Mouse (Mus musculus) gastrocnemius, adult 2 months (tissue): ENCODE results near the gene Cdh6. TPM values are rescaled to one million over a fixed set of nuclear protein-coding genes. Genes with fewer than 3 reads are reported as not detected.

Experiments used
- DNase-seq: peaks from one replicate; pipeline ENCODE4 v3.0.0; 2022
- H3K27ac ChIP-seq: fragments of 200-600 bp; 2 replicates; pipeline ENCODE4 v1.8.1; 2022; ENCODE audit warnings: mild to moderate bottlenecking
- H3K4me3 ChIP-seq: fragments of 200-600 bp; 2 replicates; pipeline ENCODE4 v1.8.1; 2022; ENCODE audit warnings: mild to moderate bottlenecking, moderate library complexity
- CTCF ChIP-seq: fragments of 200-600 bp; IDR thresholded peaks from 2 replicates; pipeline ENCODE4 v1.8.1; 2022; ENCODE audit warnings: antibody characterized with exemption, mild to moderate bottlenecking, moderate library complexity
- intact Hi-C: fragments of 180-260 bp; cut with DNase I; formaldehyde crosslinking; loops from one replicate; pipeline ENCODE4 v1.15.1; 2025
- total RNA-seq, 2 experiments: library from RNA; stranded (reverse); gene quantifications; 2 replicates each; pipeline ENCODE4 v1.2.3; 2021

Cdh6 gene
- total RNA-seq, 2 experiments from 2014 or later, result 0.15 to 0.31 TPM

DNA sequence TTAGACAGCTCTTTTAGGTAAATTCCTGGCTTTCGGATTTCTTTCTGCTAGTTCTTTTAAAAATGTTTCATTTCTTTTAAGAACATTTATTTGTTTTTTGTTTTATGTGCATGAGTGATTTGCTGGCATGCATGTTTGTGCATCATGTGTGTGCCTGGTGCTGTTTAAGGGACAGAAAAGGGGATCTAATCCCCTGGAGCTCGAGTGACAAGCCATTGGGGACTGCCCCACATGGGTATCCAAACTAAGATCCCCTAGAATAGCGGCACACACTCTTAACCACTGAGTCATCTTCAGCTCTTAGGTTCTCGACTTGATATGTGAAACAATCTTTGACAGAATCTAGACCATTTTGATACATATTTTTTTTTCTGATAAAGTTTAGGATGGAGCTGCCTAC is 99.4 kb downstream of the Cdh6 start:
- DNase-seq, result no peak
- no peak overlapping the region for H3K4me3 ChIP-seq
- intact Hi-C loops, result no loop called here
- H3K27ac ChIP-seq, result no peak overlapping the region
- TF ChIP-seq CTCF, result no peak

DNA sequence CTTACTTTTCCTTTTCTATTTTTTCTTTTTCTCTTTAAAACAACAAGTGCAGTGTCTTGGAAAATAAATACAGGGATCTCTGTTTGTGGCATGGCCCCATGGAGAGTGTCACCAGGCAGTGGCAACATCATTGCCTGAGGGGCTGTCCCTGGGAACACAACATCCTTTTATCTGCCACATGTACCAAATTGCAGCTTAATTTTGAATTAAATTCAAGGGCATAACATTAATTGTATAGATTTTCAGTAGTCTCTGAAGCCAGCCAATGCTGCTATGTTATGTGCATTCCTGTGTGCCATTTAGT is 105.3 kb downstream of the Cdh6 start:
- no peak for DNase-seq
- no peak for TF ChIP-seq CTCF
- intact Hi-C loops, result no loop called here
- Histone ChIP-seq H3K4me3 (no peak overlapping the region; the same call in 1 of the 2 replicates), H3K27ac (no peak overlapping the region)

DNA sequence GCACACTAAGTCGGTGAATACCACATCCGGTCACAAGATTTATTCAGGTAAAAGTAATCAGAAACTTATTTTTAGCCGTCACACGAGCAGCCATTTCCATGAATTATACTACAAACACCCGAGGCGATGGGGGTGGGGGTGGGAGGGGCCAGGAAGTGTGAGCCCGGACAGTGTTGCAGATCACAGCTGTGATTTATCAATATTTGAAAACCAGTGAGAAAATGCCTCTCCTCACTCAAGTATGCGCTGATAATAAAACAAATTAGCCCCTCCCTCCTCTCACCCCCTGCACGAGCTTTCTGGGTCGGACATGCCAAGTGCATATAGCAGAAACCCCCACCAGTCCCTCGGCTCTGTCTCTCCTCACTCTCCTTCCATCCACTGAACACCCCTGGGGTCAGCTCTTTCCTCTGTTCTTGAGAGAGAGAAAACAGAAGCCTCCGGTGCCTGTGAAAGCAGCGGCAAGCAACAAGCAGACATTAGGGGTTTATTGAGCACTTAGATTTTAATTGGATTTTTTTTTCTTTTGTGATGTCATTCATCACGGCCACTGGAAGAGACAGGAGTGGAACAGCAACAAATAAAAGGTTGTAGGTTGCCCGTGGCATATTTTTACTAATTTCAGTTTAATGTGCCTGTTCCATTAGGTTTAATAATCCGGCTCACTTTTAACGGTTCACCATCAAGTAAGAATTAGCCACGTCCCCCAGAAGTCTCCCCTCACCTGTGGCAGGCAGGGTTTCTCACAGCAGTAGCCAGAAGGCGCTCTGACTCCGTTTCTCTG is 105.9 kb downstream of the Cdh6 start:
- no peak for DNase-seq
- Histone ChIP-seq H3K4me3 (peak overlapping the region; percentile 63), H3K27ac (no peak overlapping the region)
- TF ChIP-seq CTCF, result no peak
- intact Hi-C loops, result no loop called here

DNA sequence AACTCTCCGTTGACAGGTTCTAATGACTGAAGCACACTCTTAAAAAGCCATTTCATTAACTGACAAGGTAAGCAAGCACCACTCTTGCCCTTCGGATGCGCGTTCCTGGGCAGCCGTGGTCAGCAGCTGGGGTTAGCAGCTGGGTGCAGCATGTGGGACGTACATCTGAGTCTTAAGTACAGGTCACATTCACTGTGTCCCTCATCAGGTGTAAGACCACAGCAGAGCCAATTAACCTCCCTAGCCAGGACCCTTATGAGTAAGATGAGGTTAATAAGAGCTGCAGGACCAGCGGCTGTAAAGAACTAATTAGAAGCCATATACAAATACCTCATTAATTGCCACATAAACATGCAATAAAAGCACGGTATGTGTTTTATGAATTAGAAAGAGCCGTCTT is 106.7 kb downstream of the Cdh6 start:
- Histone ChIP-seq H3K4me3 (peak overlapping the region; percentile 63), H3K27ac (no peak overlapping the region)
- DNase-seq, result no peak
- TF ChIP-seq CTCF, result no peak
- intact Hi-C loops, result no loop called here

DNA sequence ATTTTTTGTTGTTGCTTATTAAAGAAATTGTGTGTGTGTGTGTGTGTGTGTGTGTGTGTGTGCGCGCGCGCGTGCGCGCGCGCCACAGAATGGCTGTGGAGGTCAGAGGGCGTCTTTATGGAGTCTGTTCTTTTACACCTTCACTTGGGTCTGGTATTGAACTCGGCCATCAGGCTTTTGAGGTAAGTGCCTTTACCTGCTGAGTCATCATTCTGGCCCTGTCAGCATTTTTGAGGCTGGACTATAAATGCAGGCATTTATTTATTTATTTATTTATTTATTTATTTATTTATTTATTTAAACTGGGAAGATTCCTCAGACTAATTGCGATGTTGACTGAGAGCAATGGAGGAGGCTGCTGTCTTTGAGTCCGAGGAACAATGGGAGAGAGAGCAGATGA is 109.8 kb downstream of the Cdh6 start:
- H3K4me3 ChIP-seq, result no peak overlapping the region
- no peak for DNase-seq
- H3K27ac ChIP-seq, result no peak overlapping the region
- TF ChIP-seq CTCF, result no peak
- intact Hi-C loops, result no loop called here

DNA sequence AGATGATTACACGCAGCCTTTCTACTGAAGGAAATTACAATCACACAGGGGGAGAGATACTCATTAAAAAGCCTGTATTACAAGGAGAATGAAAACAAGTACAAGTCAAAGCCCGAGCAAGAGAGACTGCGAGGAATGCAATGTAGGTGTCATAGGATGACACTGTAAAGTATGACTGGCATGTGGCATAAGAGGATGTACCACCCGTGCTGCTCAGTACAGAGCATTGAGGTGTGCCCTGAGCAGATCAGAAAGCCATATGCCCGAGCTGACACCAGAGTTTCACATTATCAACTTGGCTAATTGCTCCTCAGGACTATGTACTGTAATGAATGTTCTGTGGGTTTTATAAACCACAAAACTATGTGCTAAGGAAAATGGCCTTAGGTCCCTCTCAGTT is 115.7 kb downstream of the Cdh6 start:
- TF ChIP-seq CTCF, result no peak
- H3K27ac ChIP-seq, result no peak overlapping the region
- no peak overlapping the region for H3K4me3 ChIP-seq
- DNase-seq, result no peak
- intact Hi-C loops, result no loop called here

DNA sequence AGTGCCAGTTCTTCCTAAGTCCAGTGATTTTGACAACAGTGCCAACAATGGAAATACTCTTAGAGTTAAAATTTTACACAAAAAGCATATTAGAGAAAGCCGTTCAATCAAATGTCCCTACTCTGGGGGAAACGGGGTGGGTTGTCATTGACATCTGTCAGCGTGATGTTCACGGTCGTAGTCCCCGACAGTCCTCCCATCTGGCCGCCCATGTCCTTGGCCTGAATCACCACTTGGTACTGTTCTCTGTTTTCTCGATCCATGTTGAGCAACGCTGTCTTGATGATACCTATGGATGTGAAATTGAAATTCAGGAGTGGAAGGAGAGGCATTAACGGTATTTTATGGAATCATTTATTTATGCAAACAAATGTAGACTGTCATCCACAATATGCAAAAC is 116.2 kb downstream of the Cdh6 start:
- Histone ChIP-seq H3K4me3 (no peak overlapping the region), H3K27ac (no peak overlapping the region)
- DNase-seq, result no peak
- intact Hi-C loops, result no loop called here
- TF ChIP-seq CTCF, result no peak

DNA sequence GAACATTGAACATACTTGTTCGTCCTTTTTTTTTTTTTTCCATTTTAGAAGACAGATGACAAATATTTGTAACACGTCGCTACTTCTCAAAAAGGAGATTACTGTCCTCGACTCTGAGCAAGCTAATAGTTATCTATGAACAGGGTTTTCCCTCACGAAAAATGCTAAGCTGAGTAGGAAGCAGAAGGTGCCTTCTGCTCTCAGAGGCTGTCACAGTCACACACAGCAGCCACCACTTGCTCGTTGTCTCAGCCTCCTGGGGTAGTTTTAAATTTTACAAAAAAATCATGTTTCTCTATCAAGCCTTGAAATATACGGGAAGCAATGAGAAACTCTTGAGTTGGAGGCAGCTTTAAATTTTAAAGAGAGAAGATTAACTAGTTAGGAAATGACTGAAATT is 125.6 kb downstream of the Cdh6 start:
- Histone ChIP-seq H3K4me3 (no peak overlapping the region), H3K27ac (no peak overlapping the region)
- TF ChIP-seq CTCF, result no peak
- no peak for DNase-seq
- intact Hi-C loops, result no loop called here

DNA sequence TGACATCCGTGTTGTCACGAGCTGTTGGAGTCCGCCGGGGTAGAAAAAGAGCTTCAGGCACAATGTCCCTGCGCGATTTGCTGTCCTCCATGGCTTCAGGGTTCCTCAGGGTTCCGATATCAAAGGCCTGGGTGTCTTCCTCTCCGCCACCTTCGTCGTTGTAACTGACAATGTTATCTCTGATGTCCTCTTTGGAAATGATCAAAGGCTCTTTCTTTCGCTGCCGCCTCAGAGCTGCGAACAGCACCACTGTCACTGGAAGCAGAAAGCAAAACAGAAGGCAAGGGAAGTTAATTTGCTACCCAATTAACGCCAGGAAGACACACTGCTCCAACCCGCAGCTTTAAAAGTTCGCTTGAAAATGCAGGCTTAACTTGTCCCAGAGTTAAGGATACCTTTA is 139.0 kb downstream of the Cdh6 start:
- Histone ChIP-seq H3K4me3 (no peak overlapping the region), H3K27ac (no peak overlapping the region)
- intact Hi-C loops, result no loop called here
- DNase-seq, result no peak
- no peak for TF ChIP-seq CTCF

DNA sequence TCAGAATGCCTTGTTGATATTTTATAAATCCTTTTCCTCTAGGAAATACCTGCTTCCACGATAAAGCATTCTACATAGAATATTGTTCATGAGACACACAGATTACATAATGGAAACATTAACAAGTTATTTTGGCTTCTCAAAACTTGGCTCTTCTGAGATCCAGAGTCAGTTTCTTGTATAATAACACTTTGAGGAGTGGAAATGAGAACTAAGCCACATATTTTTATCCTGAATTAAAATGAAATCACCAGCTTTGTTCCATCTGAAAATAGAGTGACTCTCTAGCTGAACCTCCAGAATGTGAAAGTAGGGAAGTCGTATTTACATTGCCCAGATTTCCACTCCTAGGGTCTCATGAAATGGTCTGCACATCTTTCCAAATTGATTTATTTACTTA is 142.8 kb downstream of the Cdh6 start:
- intact Hi-C loops, result no loop called here
- no peak for DNase-seq
- TF ChIP-seq CTCF, result no peak
- Histone ChIP-seq H3K4me3 (no peak overlapping the region), H3K27ac (no peak overlapping the region)

DNA sequence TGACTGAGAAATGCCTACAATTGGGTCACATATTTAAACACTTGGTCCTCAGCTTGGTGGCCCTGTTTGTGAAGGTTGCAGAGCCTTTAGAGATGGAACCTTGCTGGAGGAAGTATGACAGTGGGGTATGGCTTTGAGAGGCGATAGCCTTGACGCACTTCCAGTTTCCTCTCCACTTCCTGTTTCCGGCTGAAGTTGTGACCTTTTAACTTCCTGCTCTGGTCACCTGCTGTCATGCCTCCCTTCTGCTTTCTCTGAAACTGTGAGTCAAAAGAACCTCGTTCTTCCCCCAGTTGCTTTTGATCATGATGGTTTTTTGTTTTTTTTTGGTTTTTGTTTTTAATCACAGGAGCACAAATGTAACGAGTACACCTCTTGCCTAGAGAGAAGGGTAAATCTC is 146.0 kb downstream of the Cdh6 start:
- no peak overlapping the region for H3K27ac ChIP-seq
- intact Hi-C loops, result no loop called here
- no peak for DNase-seq
- no peak for TF ChIP-seq CTCF
- no peak overlapping the region for H3K4me3 ChIP-seq

DNA sequence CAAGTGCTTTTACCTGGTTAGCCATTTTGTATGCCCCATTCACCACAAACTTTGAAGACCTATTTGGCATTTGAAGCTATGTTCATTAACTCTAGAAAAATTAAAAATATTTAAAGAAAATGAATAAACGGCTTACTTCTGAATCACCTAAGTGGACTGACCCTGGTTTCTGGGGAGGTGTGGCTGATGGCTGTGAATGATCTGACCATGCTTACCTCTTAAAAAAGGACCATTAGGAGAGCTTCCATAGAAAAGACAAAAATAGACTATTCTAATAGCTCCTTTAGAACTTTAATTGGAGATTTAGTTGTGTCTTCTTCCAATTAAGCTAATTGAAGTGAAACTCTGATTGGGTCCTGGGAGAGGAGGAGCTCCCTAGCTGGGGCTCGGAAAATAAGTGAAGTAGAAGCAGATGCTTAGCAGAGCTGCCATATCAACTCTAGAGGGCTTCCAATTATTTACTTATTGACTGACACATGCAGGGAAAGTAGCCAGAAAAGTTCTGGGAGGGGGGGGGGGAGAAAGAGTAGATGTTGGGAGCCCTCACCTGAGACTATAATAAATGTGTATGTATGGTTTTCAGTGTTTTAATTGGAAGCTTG is 156.6 kb downstream of the Cdh6 start:
- no peak for DNase-seq
- TF ChIP-seq CTCF, result no peak
- no peak overlapping the region for H3K27ac ChIP-seq
- no peak overlapping the region for H3K4me3 ChIP-seq
- intact Hi-C loops, result no loop called here

DNA sequence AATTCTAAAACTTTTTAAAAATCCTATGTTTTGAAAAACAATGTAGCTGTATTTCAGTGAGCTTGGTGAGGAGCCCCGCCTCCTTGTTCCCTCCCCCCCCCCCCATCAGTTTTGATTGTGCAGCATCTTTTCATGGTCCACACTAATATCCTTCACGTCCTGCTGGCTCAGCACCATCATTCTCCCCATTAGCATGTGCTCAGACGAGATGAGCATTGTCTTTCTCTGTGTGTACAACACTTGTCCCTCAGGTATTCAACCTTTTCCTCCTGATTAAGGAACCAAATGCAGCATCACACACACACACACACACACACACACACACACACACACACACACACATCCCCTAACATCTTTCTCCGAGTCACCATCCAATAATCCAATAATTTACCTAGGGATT is 164.7 kb downstream of the Cdh6 start:
- TF ChIP-seq CTCF, result no peak
- Histone ChIP-seq H3K4me3 (no peak overlapping the region), H3K27ac (no peak overlapping the region)
- DNase-seq, result no peak
- intact Hi-C loops, result no loop called here

DNA sequence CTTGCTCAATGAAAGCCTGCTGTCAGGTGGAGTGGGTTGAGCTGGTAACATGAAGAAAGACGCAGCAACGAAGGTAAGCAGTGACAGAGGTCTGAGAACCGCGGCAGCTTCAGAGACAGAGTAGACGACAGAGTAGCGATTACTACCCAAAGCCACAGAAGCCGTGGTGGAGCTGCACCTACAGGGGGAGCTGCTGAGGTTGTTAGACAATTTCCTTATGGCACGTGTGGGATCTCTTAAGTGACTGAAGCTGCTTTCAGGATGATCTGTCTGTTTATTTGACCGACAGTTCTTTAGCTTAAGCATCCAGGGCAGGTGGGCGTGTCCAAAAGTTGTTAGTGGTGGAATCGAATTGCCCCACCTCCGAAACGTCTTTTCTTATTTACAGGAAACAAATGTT is 167.5 kb downstream of the Cdh6 start:
- intact Hi-C loops, result no loop called here
- H3K4me3 ChIP-seq, result no peak overlapping the region

More for the DNA sequence above, 167.5 kb downstream of the Cdh6 start:
- H3K27ac ChIP-seq, result no peak overlapping the region
- no peak for TF ChIP-seq CTCF
- no peak for DNase-seq
